Mouse (Mus musculus): ENCODE measurements around the gene Cdkal1.

GRCm38 (mm10) chr13:29371916-29372315 lies 483.6 kb downstream of the Cdkal1 start:
- no peak for TF ChIP-seq POLR2A (IDR thresholded peaks at IDR 0.05; ENCODE audit: low read depth, low read length)
- TF ChIP-seq JUN (IDR thresholded peaks at IDR 0.05; ENCODE audit: insufficient read depth, low read depth, low read length): no peak
- TF ChIP-seq CHD1 (IDR thresholded peaks at IDR 0.05; ENCODE audit: low read depth, low read length): no peak
- TF ChIP-seq USF1 (IDR thresholded peaks at IDR 0.05; ENCODE audit: low read depth, low read length): no peak
- no peak for TF ChIP-seq CTCF (conservative IDR thresholded peaks at IDR 0.05 in 1 of 2, IDR thresholded peaks at IDR 0.05 in 1 of 2; ENCODE audit: low read depth in 2 of 2, low read length in 2 of 2)
- no peak for TF ChIP-seq RCOR1 (conservative IDR thresholded peaks at IDR 0.05; ENCODE audit: low read depth, low read length)
- no peak for TF ChIP-seq TBP (conservative IDR thresholded peaks at IDR 0.05; ENCODE audit: low read depth, low read length)
- no peak for TF ChIP-seq ZNF384 (IDR thresholded peaks at IDR 0.05; ENCODE audit: low read depth, low read length)
- no peak for TF ChIP-seq NELFE (IDR thresholded peaks at IDR 0.05; ENCODE audit: low read depth, low read length)
- no peak for TF ChIP-seq JUND (conservative IDR thresholded peaks at IDR 0.05; ENCODE audit: low read depth, low read length)
- no peak for TF ChIP-seq CHD2 (IDR thresholded peaks at IDR 0.05; ENCODE audit: low read length)
- TF ChIP-seq ZKSCAN1 (IDR thresholded peaks at IDR 0.05; ENCODE audit: borderline replicate concordance, low read depth, low read length): no peak
- TF ChIP-seq MYC (IDR thresholded peaks at IDR 0.05; ENCODE audit: low read depth, low read length): no peak
